Mouse (Mus musculus) liver, embryonic 14.5 days (tissue): ENCODE results near the gene Tmem63c. TPM values are rescaled to one million over a fixed set of nuclear protein-coding genes. Genes with fewer than 3 reads are reported as not detected.

Experiments
- ATAC-seq: fragments of 200-750 bp; cut with Nextera tagmentation; 2 replicates; pipeline ENCODE4 v1.8.0; 2017; ENCODE audit warnings: moderate number of reproducible peaks, mild to moderate bottlenecking, moderate library complexity; ENCODE audit not compliant: insufficient read depth
- DNase-seq, 3 experiments: peaks; one replicate each; pipeline ENCODE4 v3.0.0-alpha.2; 2012 to 2013; ENCODE audit warnings: low read depth in 3 of 3, low spot score in 3 of 3
- H3K27ac ChIP-seq: fragments of 300-500 bp; sonication (generic); 2 replicates; pipeline ENCODE4 v1.5.1; 2014; ENCODE audit warnings: moderate library complexity, mild to moderate bottlenecking, control low read depth, inconsistent platforms
- H3K27me3 ChIP-seq: fragments of 300-500 bp; sonication (generic); 2 replicates; pipeline ENCODE4 v1.6.1; 2014; ENCODE audit warnings: mild to moderate bottlenecking, low read length, moderate library complexity; ENCODE audit not compliant: control insufficient read depth, insufficient read depth
- H3K36me3 ChIP-seq: fragments of 300-500 bp; sonication (generic); replicated peaks from 2 replicates; pipeline ENCODE4 v1.6.1; 2014; ENCODE audit warnings: low read depth; ENCODE audit not compliant: control insufficient read depth, insufficient read depth
- H3K4me1 ChIP-seq, 2 experiments: fragments of 200-500 bp in 1 of 2; fragments of 300-500 bp in 1 of 2; sonication (generic) in 1 of 2; replicated peaks; 2 replicates each; pipeline ENCODE4 v1.6.1; 2012 to 2014; ENCODE audit warnings: antibody characterized with exemption in 1 of 2, inconsistent platforms in 1 of 2, low read length in 1 of 2; ENCODE audit not compliant: control insufficient read depth in 2 of 2, insufficient read depth in 2 of 2
- H3K4me2 ChIP-seq: fragments of 300-500 bp; sonication (generic); 2 replicates; pipeline ENCODE4 v1.6.1; 2014; ENCODE audit warnings: low read depth, mild to moderate bottlenecking, control low read depth, moderate library complexity
- H3K4me3 ChIP-seq, 2 experiments: fragments of 200-500 bp in 1 of 2; fragments of 300-500 bp in 1 of 2; sonication (generic) in 1 of 2; 2 replicates each; pipeline ENCODE4 v1.5.1; 2012 to 2014; ENCODE audit warnings: low read depth in 2 of 2, low read length in 2 of 2, mild to moderate bottlenecking in 2 of 2, control low read depth in 1 of 2, inconsistent platforms in 1 of 2, moderate library complexity in 1 of 2; ENCODE audit not compliant: insufficient read depth in 1 of 2
- H3K9ac ChIP-seq: fragments of 300-500 bp; sonication (generic); replicated peaks from 2 replicates; pipeline ENCODE4 v1.6.1; 2014; ENCODE audit warnings: mild to moderate bottlenecking, control low read depth, moderate library complexity
- H3K9me3 ChIP-seq: fragments of 300-500 bp; sonication (generic); 2 replicates; pipeline ENCODE4 v1.6.1; 2016; ENCODE audit warnings: low read length, mixed read lengths; ENCODE audit not compliant: control insufficient read depth
- CTCF ChIP-seq: IDR thresholded peaks from 2 replicates; pipeline ENCODE4 v1.5.1; 2016; ENCODE audit warnings: antibody characterized with exemption, low read depth, control low read depth
- EP300 ChIP-seq: IDR thresholded peaks from 2 replicates; pipeline ENCODE4 v1.6.1; 2016; ENCODE audit warnings: antibody characterized with exemption, low read depth
- WGBS: fragments of 180-500 bp; shearing (Covaris S2); extraction: QIAGEN DNeasy Blood & Tissue Kit; methylation state at CpG from one replicate; pipeline ENCODE4 v1.1.7; 2014; ENCODE audit not compliant: insufficient replicate concordance; 5-methylcytosine and 5-hydroxymethylcytosine counted together
- polyA plus RNA-seq, 2 experiments: library from polyadenylated mRNA; depleted of rRNA in 1 of 2; stranded (reverse) in 1 of 2; unstranded in 1 of 2; fragments of >200 nt; fragmentation: Nextera tagmentation in 1 of 2; extraction: Ambion mirVana in 1 of 2; gene quantifications; 2 replicates each; pipeline versions ENCODE4 v1.2.1 to v1.2.3; 2012 to 2014

Tmem63c gene
- polyA plus RNA-seq, 2 experiments = not detected

GRCm38 (mm10) chr12:86994166-86994565 lies 27.0 kb upstream of the Tmem63c start:
- H3K9me3 ChIP-seq = no peaks in the 10 kb centered on the region
- H3K4me2 ChIP-seq = no peak overlapping the region
- DNase-seq = no peak
- H3K9ac ChIP-seq = no peak overlapping the region
- WGBS = 29% methylated on average over 4 of the region's 4 CpGs
- ATAC-seq = no peak
- no peaks in the 10 kb centered on the region for H3K36me3 ChIP-seq
- no peak for TF ChIP-seq EP300
- no peak for TF ChIP-seq CTCF
- H3K27me3 ChIP-seq = peaks cover 28% of the 10 kb centered on the region
- no peaks in the 10 kb centered on the region for H3K4me1 ChIP-seq
- no peak overlapping the region for H3K27ac ChIP-seq
- H3K4me3 ChIP-seq = no peak overlapping the region

DNA sequence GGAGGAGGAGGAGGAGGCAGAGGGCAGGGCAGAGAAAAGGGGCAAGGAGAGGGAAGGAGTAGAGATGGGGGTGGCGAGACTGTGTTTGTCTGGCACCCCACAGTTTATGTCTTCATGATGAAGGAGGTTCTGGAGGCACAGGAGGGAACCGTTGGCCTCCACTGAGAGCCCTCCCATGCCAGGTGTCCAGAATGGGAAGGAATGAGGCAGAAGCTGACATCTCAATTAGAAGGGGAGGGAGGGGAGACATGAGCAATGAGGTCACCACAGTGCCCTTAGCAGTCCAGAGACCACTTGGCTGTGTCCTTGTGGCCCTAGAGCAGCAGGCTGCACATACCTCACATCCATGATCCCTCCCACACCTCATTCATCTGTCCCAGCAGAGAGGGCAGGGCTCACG lies 26.4 kb upstream of the Tmem63c start:
- WGBS = 42% methylated on average over 3 of the region's 3 CpGs
- no peak for ATAC-seq

GRCm38 (mm10) chr12:86995931-86996330 lies 25.2 kb upstream of the Tmem63c start:
- DNase-seq (no peak), ATAC-seq (no peak)
- TF ChIP-seq EP300 (no peak), CTCF (no peak)
- no peaks in the 10 kb centered on the region for H3K36me3 ChIP-seq
- peaks cover 10% of the 10 kb centered on the region for H3K27me3 ChIP-seq
- no peak overlapping the region for H3K9ac ChIP-seq
- no peaks in the 10 kb centered on the region for H3K4me1 ChIP-seq
- H3K4me3 ChIP-seq = no peak overlapping the region
- no peak overlapping the region for H3K27ac ChIP-seq
- WGBS = 41% methylated on average over 6 of the region's 6 CpGs
- H3K4me2 ChIP-seq = no peak overlapping the region
- H3K9me3 ChIP-seq = no peaks in the 10 kb centered on the region

More for the DNA sequence above, 26.4 kb upstream of the Tmem63c start:
- no peak overlapping the region for H3K27ac ChIP-seq
- no peaks in the 10 kb centered on the region for H3K4me1 ChIP-seq
- H3K4me2 ChIP-seq = no peak overlapping the region
- no peak for DNase-seq
- no peaks in the 10 kb centered on the region for H3K36me3 ChIP-seq
- peaks cover 21% of the 10 kb centered on the region for H3K27me3 ChIP-seq
- TF ChIP-seq EP300 (no peak), CTCF (no peak)
- no peaks in the 10 kb centered on the region for H3K9me3 ChIP-seq
- H3K9ac ChIP-seq = no peak overlapping the region
- no peak overlapping the region for H3K4me3 ChIP-seq

- TF ChIP-seq CTCF (peak; percentile 69), EP300 (no peak)
- Histone ChIP-seq H3K9me3 (no peaks in the 10 kb centered on the region), H3K4me3 (no peak overlapping the region), H3K27me3 (no peaks in the 10 kb centered on the region), H3K4me1 (no peaks in the 10 kb centered on the region), H3K9ac (no peak overlapping the region), H3K27ac (no peak overlapping the region), H3K4me2 (no peak overlapping the region), H3K36me3 (no peaks in the 10 kb centered on the region)
- ATAC-seq (no peak), DNase-seq (no peak)
- WGBS = 72% methylated on average over 4 of the region's 4 CpGs
Observed at GRCm38 (mm10) chr12:86998699-86999098, 22.4 kb upstream of the Tmem63c start.

DNA sequence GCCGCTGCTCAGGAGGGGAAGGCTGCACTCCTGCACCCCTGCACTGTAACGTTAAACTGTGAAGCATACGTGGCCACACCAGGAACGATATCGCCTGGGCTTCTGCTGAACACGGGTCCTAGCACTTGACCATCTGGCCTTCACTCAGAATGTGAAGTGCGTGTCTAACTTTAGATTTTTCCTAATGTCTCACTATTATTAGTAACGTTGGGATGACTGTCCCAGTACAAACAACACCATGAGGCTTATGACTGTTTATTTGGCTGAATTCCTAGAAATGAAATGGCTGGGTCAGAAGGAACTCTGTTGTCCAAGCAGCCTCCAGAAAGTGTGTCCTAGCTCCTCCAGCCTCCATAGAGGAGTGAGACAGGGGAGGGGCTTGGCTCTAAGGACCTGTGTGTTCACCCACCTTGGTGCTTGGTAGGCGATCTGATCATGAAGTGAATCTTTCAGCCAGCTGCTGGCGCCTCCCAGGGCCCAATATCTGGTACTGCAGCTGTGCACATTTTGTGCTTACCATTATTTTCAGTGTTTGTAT lies 21.8 kb upstream of the Tmem63c start:
- no peak overlapping the region for H3K9ac ChIP-seq
- no peaks in the 10 kb centered on the region for H3K4me1 ChIP-seq
- no peak overlapping the region for H3K27ac ChIP-seq
- no peak for ATAC-seq
- H3K4me2 ChIP-seq = no peak overlapping the region
- DNase-seq = no peak
- no peaks in the 10 kb centered on the region for H3K9me3 ChIP-seq
- no peak for TF ChIP-seq CTCF
- TF ChIP-seq EP300 = no peak
- H3K4me3 ChIP-seq = no peak overlapping the region
- H3K36me3 ChIP-seq = no peaks in the 10 kb centered on the region
- no peaks in the 10 kb centered on the region for H3K27me3 ChIP-seq
- 59% methylated on average over 10 of the region's 10 CpGs for WGBS
